Mouse (Mus musculus): ENCODE measurements around the gene Kcna1.

Kcna1 gene

GRCm38 (mm10) chr6:126597741-126598140, 48.4 kb downstream of the Kcna1 start:
- DNase-seq (ENCODE audit: low read depth), result no peak

GRCm38 (mm10) chr6:126595805-126596629, 50.2 kb downstream of the Kcna1 start:
- DNase-seq (ENCODE audit: low read depth), result no peak

GRCm38 (mm10) chr6:126595130-126595529, 51.1 kb downstream of the Kcna1 start:
- no peak for DNase-seq (ENCODE audit: low read depth)

GRCm38 (mm10) chr6:126594365-126594764, 51.8 kb downstream of the Kcna1 start:
- no peak for DNase-seq (ENCODE audit: low read depth)

GRCm38 (mm10) chr6:126593336-126593735, 52.8 kb downstream of the Kcna1 start:
- no peak for DNase-seq (ENCODE audit: low read depth)

Data from induced T-regulatory cell, adult 2 months (primary cell).